Mouse (Mus musculus) CH12.LX (cell line): ENCODE results near the gene Hnrnpr. TPM values are rescaled to one million over a fixed set of nuclear protein-coding genes. Genes with fewer than 3 reads are reported as not detected.
A peak's percentile ranks its signal among the peaks of the same experiment; 100 is the strongest.

ENCODE experiments used
- DNase-seq: peaks from one replicate; pipeline ENCODE4 v3.0.0-alpha.2; 2013; ENCODE audit errors: extremely low read depth
- H3K27ac ChIP-seq: 2 replicates; pipeline ENCODE4 v1.5.1; 2012; ENCODE audit warnings: low read depth, mild to moderate bottlenecking, control low read depth, moderate library complexity; ENCODE audit not compliant: insufficient read depth
- H3K27me3 ChIP-seq: replicated peaks from 2 replicates; pipeline ENCODE3; 2012; ENCODE audit warnings: inconsistent platforms
- H3K36me3 ChIP-seq, 2 experiments: replicated peaks in 1 of 2; 2 replicates each; pipeline versions ENCODE3 to v1.6.1; 2012; ENCODE audit warnings: inconsistent platforms in 1 of 2, low read length in 1 of 2, mild to moderate bottlenecking in 1 of 2, mixed read lengths in 1 of 2, moderate library complexity in 1 of 2; ENCODE audit not compliant: control insufficient read depth in 1 of 2, insufficient read depth in 1 of 2
- H3K4me1 ChIP-seq, 2 experiments: 2 replicates each; pipeline ENCODE4 v1.6.1; 2012; ENCODE audit warnings: inconsistent platforms in 1 of 2, moderate library complexity in 1 of 2; ENCODE audit not compliant: insufficient read depth in 2 of 2, control insufficient read depth in 1 of 2
- H3K4me2 ChIP-seq: 2 replicates; pipeline ENCODE4 v1.6.1; 2012; ENCODE audit warnings: low read depth, mild to moderate bottlenecking, control low read depth; ENCODE audit not compliant: poor library complexity, insufficient read depth, severe bottlenecking
- H3K4me3 ChIP-seq, 3 experiments: fragments of 150-350 bp in 1 of 3; sonication (generic) in 1 of 3; replicated peaks in 1 of 3; 2 replicates each; pipeline versions ENCODE3 to v1.5.1; 2011 to 2012; ENCODE audit warnings: low read depth in 2 of 3, low read length in 2 of 3, mild to moderate bottlenecking in 2 of 3, moderate library complexity in 2 of 3, control low read depth in 1 of 3, improper control_type of control experiment in 1 of 3, inconsistent platforms in 1 of 3, mixed read lengths in 1 of 3; ENCODE audit not compliant: poor library complexity in 1 of 3
- H3K79me2 ChIP-seq: replicated peaks from 2 replicates; pipeline ENCODE4 v1.6.1; 2012; ENCODE audit warnings: mild to moderate bottlenecking, moderate library complexity; ENCODE audit not compliant: control insufficient read depth, poor library complexity, insufficient read depth, severe bottlenecking; ENCODE audit errors: extremely low read depth
- H3K9ac ChIP-seq: 2 replicates; pipeline ENCODE4 v1.6.1; 2012; ENCODE audit warnings: low read depth, mild to moderate bottlenecking, control low read depth, moderate library complexity; ENCODE audit not compliant: insufficient read depth
- H3K9me3 ChIP-seq: replicated peaks from 2 replicates; pipeline ENCODE3; 2012; ENCODE audit warnings: low read length, inconsistent platforms, mixed read lengths
- BHLHE40 ChIP-seq: IDR thresholded peaks from 2 replicates; pipeline ENCODE4 v1.6.1; 2011; ENCODE audit warnings: mild to moderate bottlenecking, low read depth, low read length, improper control_type of control experiment
- ETS1 ChIP-seq: conservative IDR thresholded peaks from 2 replicates; pipeline ENCODE4 v1.6.1; 2012; ENCODE audit warnings: low read depth, mild to moderate bottlenecking, inconsistent platforms, low read length, improper control_type of control experiment, moderate library complexity
- GABPA ChIP-seq: IDR thresholded peaks from 2 replicates; pipeline ENCODE4 v1.6.1; 2012; ENCODE audit warnings: low read depth, low read length, improper control_type of control experiment, inconsistent platforms; ENCODE audit not compliant: insufficient replicate concordance
- KAT2A ChIP-seq: IDR thresholded peaks from 2 replicates; pipeline ENCODE4 v1.6.1; 2012; ENCODE audit warnings: low read length, improper control_type of control experiment, inconsistent platforms; ENCODE audit not compliant: insufficient replicate concordance
- MAX ChIP-seq: IDR thresholded peaks from 2 replicates; pipeline ENCODE4 v1.6.1; 2011; ENCODE audit warnings: low read length, improper control_type of control experiment
- MYC ChIP-seq: IDR thresholded peaks from 2 replicates; pipeline ENCODE4 v1.6.1; 2011; ENCODE audit warnings: low read depth, mild to moderate bottlenecking, improper control_type of control experiment, low read length
- NRF1 ChIP-seq: IDR thresholded peaks from 2 replicates; pipeline ENCODE4 v1.6.1; 2014; ENCODE audit warnings: low read depth, mild to moderate bottlenecking, inconsistent platforms, low read length, improper control_type of control experiment, moderate library complexity
- POLR2A ChIP-seq: IDR thresholded peaks from 2 replicates; pipeline ENCODE4 v1.6.1; 2011; ENCODE audit warnings: low read depth, mild to moderate bottlenecking, improper control_type of control experiment, low read length
- POLR2AphosphoS2 ChIP-seq: IDR thresholded peaks from 2 replicates; pipeline ENCODE4 v1.6.1; 2011; ENCODE audit warnings: low read depth, low read length, improper control_type of control experiment
- SMC3 ChIP-seq: IDR thresholded peaks from 2 replicates; pipeline ENCODE4 v1.6.1; 2011; ENCODE audit warnings: low read depth, low read length, improper control_type of control experiment
- TBP ChIP-seq: conservative IDR thresholded peaks from 2 replicates; pipeline ENCODE4 v1.6.1; 2011; ENCODE audit warnings: low read depth, low read length, improper control_type of control experiment
- ZMIZ1 ChIP-seq: IDR thresholded peaks from 2 replicates; pipeline ENCODE4 v1.6.1; 2012; ENCODE audit warnings: low read depth, mild to moderate bottlenecking, inconsistent platforms, low read length, improper control_type of control experiment
- ZNF384 ChIP-seq: IDR thresholded peaks from 2 replicates; pipeline ENCODE4 v1.6.1; 2012; ENCODE audit warnings: low read depth, low read length, improper control_type of control experiment, inconsistent platforms
- dilution Hi-C: fragments of 300-500 bp; cut with MboI; formaldehyde crosslinking; loops from 2 replicates; pipeline ENCODE4 v1.14.3; 2020; ENCODE audit warnings: low sequenced_read_pairs; ENCODE audit not compliant: extremely low pct_unique_long_range_greater_than_20kb, extremely low pct_ligation_motif_present
- in situ Hi-C: fragments of 300-500 bp; cut with MboI; formaldehyde crosslinking; loops from 3 replicates; pipeline ENCODE4 v1.14.3; 2019; ENCODE audit warnings: low sequenced_read_pairs, low pct_ligation_motif_present, low pct_unique_long_range_greater_than_20kb, mixed read lengths
- polyA plus RNA-seq: library from polyadenylated mRNA; unstranded; fragments of >175 nt; gene quantifications from 2 replicates; pipeline ENCODE4 v1.2.1, GENCODE M21; 2012; ENCODE audit warnings: low read depth; ENCODE audit not compliant: insufficient read length
- total RNA-seq, 2 experiments: library from RNA; depleted of rRNA; stranded (reverse); fragments of 300-350 nt in 1 of 2; fragments of >200 nt in 1 of 2; gene quantifications; 2 replicates each; pipeline ENCODE4 v1.2.3; 2012 to 2014

Gene Hnrnpr
- total and polyA plus RNA-seq, 3 experiments: 65.6 to 130 (median 117) TPM

GRCm38 (mm10) chr4:136285811-136286371 is 24.9 kb upstream of the Hnrnpr start (continued):
- peak; percentile 44; the same call in 1 of the 2 replicates for TF ChIP-seq ZMIZ1

GRCm38 (mm10) chr4:136289918-136290780 is 20.6 kb upstream of the Hnrnpr start:
- H3K9me3 ChIP-seq: peaks cover 12% of the 10 kb centered on the region
- dilution Hi-C loops: no loop called here
- H3K4me1 ChIP-seq: peaks cover 0 to 11% of the 10 kb centered on the region in 2 experiments; a peak in 2 of 4 replicates
- TF ChIP-seq MAX: no peak
- no peak for TF ChIP-seq POLR2AphosphoS2
- no peak for TF ChIP-seq TBP
- TF ChIP-seq GABPA: no peak
- TF ChIP-seq KAT2A: no peak
- TF ChIP-seq ZNF384: no peak
- DNase-seq: no peak
- no peaks in the 10 kb centered on the region for H3K79me2 ChIP-seq
- peaks cover 38 to 62% of the 10 kb centered on the region in 2 experiments for H3K36me3 ChIP-seq
- H3K9ac ChIP-seq: no peak overlapping the region
- H3K27me3 ChIP-seq: no peaks in the 10 kb centered on the region
- H3K27ac ChIP-seq: no peak overlapping the region
- H3K4me3 ChIP-seq: no peak overlapping the region
- no peak overlapping the region for H3K4me2 ChIP-seq
- in situ Hi-C loops: no loop called here

- TF ChIP-seq NRF1: no peak
- TF ChIP-seq MYC: no peak
- TF ChIP-seq BHLHE40: no peak
- no peak for TF ChIP-seq ZNF384
- no peak for TF ChIP-seq SMC3
- no peak for TF ChIP-seq ETS1
- TF ChIP-seq POLR2A: no peak
- TF ChIP-seq, all 38 proteins: peak for 0
- in situ Hi-C loops (no loop called here), dilution Hi-C loops (no loop called here)
- Histone ChIP-seq H3K9ac (no peak overlapping the region), H3K4me3 (no peak overlapping the region), H3K27ac (no peak overlapping the region), H3K4me2 (no peak overlapping the region), H3K79me2 (no peaks in the 10 kb centered on the region), H3K9me3 (peaks cover 12% of the 10 kb centered on the region), H3K27me3 (no peaks in the 10 kb centered on the region), H3K4me1 (peaks cover 0 to 11% of the 10 kb centered on the region in 2 experiments; a peak in 2 of 4 replicates), H3K36me3 (peaks cover 38 to 62% of the 10 kb centered on the region in 2 experiments)
- DNase-seq: no peak
These were observed 19.8 kb upstream of the Hnrnpr start for GRCm38 (mm10) chr4:136290781-136291595.
